Mouse (Mus musculus): ENCODE data around the gene Grik1.

Gene Grik1

GRCm38 (mm10) chr16:88141594-88141993, 148.5 kb downstream of the Grik1 start:
- DNase-seq, result no peak

- DNase-seq, result no peak
Measured at GRCm38 (mm10) chr16:88138913-88139312, 151.2 kb downstream of the Grik1 start.

- DNase-seq, result no peak
Measured at GRCm38 (mm10) chr16:88132919-88133318, 157.1 kb downstream of the Grik1 start.

- no peak for DNase-seq
Measured at GRCm38 (mm10) chr16:88131103-88131502, 159.0 kb downstream of the Grik1 start.

GRCm38 (mm10) chr16:88125098-88125497, 165.0 kb downstream of the Grik1 start:
- no peak for DNase-seq

GRCm38 (mm10) chr16:88112551-88113138, 177.4 kb downstream of the Grik1 start:
- no peak for DNase-seq

GRCm38 (mm10) chr16:88111459-88111858, 178.6 kb downstream of the Grik1 start:
- DNase-seq, result no peak

- no peak for DNase-seq
Measured at GRCm38 (mm10) chr16:88094206-88094789, 195.8 kb downstream of the Grik1 start.

GRCm38 (mm10) chr16:88087280-88087679, 202.8 kb downstream of the Grik1 start:
- peak; percentile 15 for DNase-seq

- no peak for DNase-seq
Measured at GRCm38 (mm10) chr16:88074716-88075115, 215.3 kb downstream of the Grik1 start.

- DNase-seq, result no peak
Measured at GRCm38 (mm10) chr16:88060936-88061335, 229.1 kb downstream of the Grik1 start.

GRCm38 (mm10) chr16:88048121-88048520, 241.9 kb downstream of the Grik1 start:
- DNase-seq, result no peak

GRCm38 (mm10) chr16:88044321-88044720, 245.7 kb downstream of the Grik1 start:
- no peak for DNase-seq

GRCm38 (mm10) chr16:88042458-88042857, 247.6 kb downstream of the Grik1 start:
- no peak for DNase-seq

GRCm38 (mm10) chr16:88038503-88039091, 251.5 kb downstream of the Grik1 start:
- no peak for DNase-seq

- DNase-seq, result no peak
Measured at GRCm38 (mm10) chr16:87988805-87989204, 301.3 kb downstream of the Grik1 start.

- DNase-seq, result no peak
Measured at GRCm38 (mm10) chr16:87984201-87984870, 305.7 kb downstream of the Grik1 start.

- DNase-seq, result no peak
Measured at GRCm38 (mm10) chr16:87974076-87974443, 316.0 kb downstream of the Grik1 start.

- DNase-seq, result no peak
Measured at GRCm38 (mm10) chr16:87973394-87974075, 316.5 kb downstream of the Grik1 start.

- DNase-seq, result no peak
Measured at GRCm38 (mm10) chr16:87971911-87972310, 318.2 kb downstream of the Grik1 start.

GRCm38 (mm10) chr16:87969936-87970335, 320.1 kb downstream of the Grik1 start:
- DNase-seq, result no peak

- DNase-seq, result no peak
Measured at GRCm38 (mm10) chr16:87961419-87961818, 328.6 kb downstream of the Grik1 start.

GRCm38 (mm10) chr16:87957449-87957848, 332.6 kb downstream of the Grik1 start:
- no peak for DNase-seq
